Mouse (Mus musculus) intestine, postnatal 0 days (tissue): ENCODE measurements around the gene Scamp1. TPM values are rescaled to one million over a fixed set of nuclear protein-coding genes. Genes with fewer than 3 reads are reported as not detected.
"Not testable (repeated sequence)": the region's sequence is repeated elsewhere in the genome, so short reads cannot be mapped to it uniquely, and the experiment has no call there.

Experiments used
- ATAC-seq: fragments of 200-750 bp; cut with Nextera tagmentation; 2 replicates; pipeline ENCODE4 v1.8.0; 2017; ENCODE audit warnings: mild to moderate bottlenecking, moderate TSS enrichment, moderate library complexity
- H3K27ac ChIP-seq: fragments of 300-500 bp; sonication (generic); 2 replicates; pipeline ENCODE4 v1.5.1; 2014; ENCODE audit warnings: mild to moderate bottlenecking, low read depth, low read length, moderate library complexity
- H3K27me3 ChIP-seq: fragments of 300-500 bp; sonication (generic); replicated peaks from 2 replicates; pipeline ENCODE4 v1.6.1; 2014; ENCODE audit warnings: low read length, mixed read lengths; ENCODE audit not compliant: control insufficient read depth, insufficient read depth
- H3K36me3 ChIP-seq: fragments of 300-500 bp; sonication (generic); 2 replicates; pipeline ENCODE4 v1.6.1; 2014; ENCODE audit warnings: mild to moderate bottlenecking, moderate library complexity; ENCODE audit not compliant: control insufficient read depth, insufficient read depth
- H3K4me1 ChIP-seq: fragments of 300-500 bp; sonication (generic); replicated peaks from 2 replicates; pipeline ENCODE4 v1.6.1; 2014; ENCODE audit warnings: antibody characterized with exemption, low read length, mixed read lengths; ENCODE audit not compliant: control insufficient read depth, insufficient read depth
- H3K4me2 ChIP-seq: fragments of 300-500 bp; sonication (generic); replicated peaks from 2 replicates; pipeline ENCODE4 v1.6.1; 2014; ENCODE audit warnings: low read depth, mild to moderate bottlenecking, moderate library complexity
- H3K4me3 ChIP-seq: fragments of 300-500 bp; sonication (generic); 2 replicates; pipeline ENCODE4 v1.5.1; 2014; ENCODE audit warnings: low read depth, low read length
- H3K9ac ChIP-seq: fragments of 300-500 bp; sonication (generic); 2 replicates; pipeline ENCODE4 v1.6.1; 2014; ENCODE audit warnings: mild to moderate bottlenecking, low read depth, low read length
- H3K9me3 ChIP-seq: fragments of 300-500 bp; sonication (generic); 2 replicates; pipeline ENCODE4 v1.6.1; 2016; ENCODE audit warnings: mixed run types; ENCODE audit not compliant: control insufficient read depth
- CTCF ChIP-seq: sonication (generic); IDR thresholded peaks from 2 replicates; pipeline ENCODE4 v1.5.1; 2016; ENCODE audit warnings: low read depth, mild to moderate bottlenecking, control low read depth, antibody characterized with exemption, moderate library complexity
- WGBS: fragments of 180-500 bp; shearing (Covaris S2); extraction: QIAGEN DNeasy Blood & Tissue Kit; methylation state at CpG from one replicate; pipeline ENCODE4 v1.1.7; 2014; 5-methylcytosine and 5-hydroxymethylcytosine counted together
- polyA plus RNA-seq: library from polyadenylated mRNA; unstranded; fragments of >200 nt; fragmentation: Nextera tagmentation; extraction: Ambion mirVana; gene quantifications from 2 replicates; pipeline ENCODE4 v1.2.1, GENCODE M21; 2015

Gene Scamp1
- polyA plus RNA-seq, 1 experiment from 2014 or later, result 11.8 TPM

DNA sequence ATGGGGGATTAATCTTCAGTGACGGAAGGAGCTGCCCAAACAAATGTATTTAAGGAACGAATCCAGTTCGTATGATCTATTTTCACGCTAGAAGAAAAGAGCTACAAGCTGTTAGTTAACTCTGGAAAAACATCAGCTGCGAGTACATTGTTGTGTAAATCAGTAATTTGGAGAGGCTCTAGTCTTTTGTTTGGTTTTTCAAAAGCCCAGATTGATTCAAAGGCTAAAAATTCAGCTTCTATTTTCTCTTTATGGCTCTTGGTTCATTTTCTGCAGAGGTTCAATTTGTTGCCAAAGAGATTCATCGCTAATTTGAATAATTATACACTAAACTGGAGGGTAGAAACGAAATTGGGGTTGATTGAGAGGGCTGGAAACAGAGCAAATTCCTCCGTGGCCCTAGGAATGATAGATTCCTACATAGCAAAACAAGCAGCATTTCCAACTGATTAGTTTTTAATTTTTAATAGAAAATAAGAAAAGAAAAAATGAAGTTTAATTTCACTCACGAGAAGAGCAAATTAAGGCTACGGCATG is 31.4 kb upstream of the Scamp1 start:
- no peak for TF ChIP-seq CTCF
- H3K27me3 ChIP-seq, result no peaks in the 10 kb centered on the region
- H3K4me2 ChIP-seq, result no peak overlapping the region
- H3K27ac ChIP-seq, result no peak overlapping the region
- no peaks in the 10 kb centered on the region for H3K9me3 ChIP-seq
- no peak overlapping the region for H3K9ac ChIP-seq
- no peaks in the 10 kb centered on the region for H3K4me1 ChIP-seq
- H3K4me3 ChIP-seq, result no peak overlapping the region
- 79% methylated on average over 10 of the region's 10 CpGs for WGBS
- ATAC-seq, result no peak
- H3K36me3 ChIP-seq, result no peaks in the 10 kb centered on the region

DNA sequence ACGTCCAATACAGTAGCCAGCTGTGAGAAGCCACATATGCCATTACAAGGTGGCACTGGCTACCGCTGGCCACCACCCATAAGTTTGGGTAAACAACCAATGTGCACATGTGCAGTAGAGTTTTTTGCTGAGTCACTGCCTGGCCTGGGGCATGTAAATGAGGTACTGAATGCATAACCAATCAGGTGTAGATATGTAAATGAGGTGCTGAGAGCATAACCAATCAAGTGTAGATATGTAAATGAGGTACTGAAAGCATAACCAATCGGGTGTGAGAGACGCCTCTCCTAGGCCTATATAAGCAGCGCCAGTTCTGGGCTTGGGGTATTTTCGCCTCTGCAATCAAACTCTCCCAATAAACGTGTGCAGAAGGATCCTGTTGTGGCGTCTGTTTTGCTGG is 27.2 kb upstream of the Scamp1 start:
- not testable (repeated sequence) for H3K4me3 ChIP-seq, H3K9ac ChIP-seq, H3K9me3 ChIP-seq, H3K36me3 ChIP-seq, ATAC-seq, H3K4me2 ChIP-seq, H3K27ac ChIP-seq, H3K4me1 ChIP-seq, H3K27me3 ChIP-seq
- 91% methylated on average over 8 of the region's 8 CpGs for WGBS

- no peak for TF ChIP-seq CTCF
- H3K4me3 ChIP-seq, result no peak overlapping the region
- 64% methylated on average over 2 of the region's 2 CpGs for WGBS
Observed at GRCm38 (mm10) chr13:94308279-94308678, 22.6 kb upstream of the Scamp1 start.

DNA sequence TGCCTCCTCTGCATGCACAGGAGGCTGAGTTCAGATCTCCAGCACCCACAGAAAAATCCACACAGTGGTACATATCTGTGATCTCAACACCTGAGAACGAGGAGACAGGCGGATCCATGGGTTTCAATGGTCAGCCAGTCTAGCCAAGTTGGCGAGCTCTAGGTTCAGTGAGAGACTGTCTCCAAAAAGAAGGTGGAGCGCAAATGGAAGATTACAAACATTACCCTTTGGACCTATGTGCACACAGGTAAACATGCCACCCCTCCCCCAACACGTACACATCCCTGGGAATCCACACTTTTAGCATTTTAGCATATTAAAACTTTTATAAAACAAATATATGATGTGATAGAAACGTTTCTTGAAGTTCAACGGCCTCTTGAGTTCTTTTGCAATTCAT is 21.9 kb upstream of the Scamp1 start:
- no peak for ATAC-seq
- Histone ChIP-seq H3K9ac (no peak overlapping the region), H3K4me2 (no peak overlapping the region), H3K4me3 (no peak overlapping the region), H3K4me1 (no peaks in the 10 kb centered on the region), H3K36me3 (no peaks in the 10 kb centered on the region), H3K27ac (no peak overlapping the region), H3K27me3 (no peaks in the 10 kb centered on the region), H3K9me3 (no peaks in the 10 kb centered on the region)
- 91% methylated on average over 7 of the region's 7 CpGs for WGBS
- TF ChIP-seq CTCF, result no peak

More at GRCm38 (mm10) chr13:94308279-94308678, 22.6 kb upstream of the Scamp1 start:
- Histone ChIP-seq H3K27ac (no peak overlapping the region), H3K9me3 (no peaks in the 10 kb centered on the region), H3K9ac (no peak overlapping the region), H3K4me2 (no peak overlapping the region), H3K27me3 (no peaks in the 10 kb centered on the region), H3K36me3 (no peaks in the 10 kb centered on the region), H3K4me1 (no peaks in the 10 kb centered on the region)
- no peak for ATAC-seq

- no peaks in the 10 kb centered on the region for H3K27me3 ChIP-seq
- TF ChIP-seq CTCF, result no peak
- H3K9me3 ChIP-seq, result no peaks in the 10 kb centered on the region
- H3K4me2 ChIP-seq, result peak overlapping the region; percentile 51
- H3K27ac ChIP-seq, result no peak overlapping the region
- 0 out of 2 replicates have a peak overlapping the region, but pooled peaks have one; percentile 1 for H3K4me3 ChIP-seq
- H3K36me3 ChIP-seq, result no peaks in the 10 kb centered on the region
- H3K9ac ChIP-seq, result no peak overlapping the region
- H3K4me1 ChIP-seq, result no peaks in the 10 kb centered on the region
- WGBS, result 15% methylated on average over 5 of the region's 5 CpGs
- no peak for ATAC-seq
Observed at GRCm38 (mm10) chr13:94306968-94307289, 21.3 kb upstream of the Scamp1 start.

DNA sequence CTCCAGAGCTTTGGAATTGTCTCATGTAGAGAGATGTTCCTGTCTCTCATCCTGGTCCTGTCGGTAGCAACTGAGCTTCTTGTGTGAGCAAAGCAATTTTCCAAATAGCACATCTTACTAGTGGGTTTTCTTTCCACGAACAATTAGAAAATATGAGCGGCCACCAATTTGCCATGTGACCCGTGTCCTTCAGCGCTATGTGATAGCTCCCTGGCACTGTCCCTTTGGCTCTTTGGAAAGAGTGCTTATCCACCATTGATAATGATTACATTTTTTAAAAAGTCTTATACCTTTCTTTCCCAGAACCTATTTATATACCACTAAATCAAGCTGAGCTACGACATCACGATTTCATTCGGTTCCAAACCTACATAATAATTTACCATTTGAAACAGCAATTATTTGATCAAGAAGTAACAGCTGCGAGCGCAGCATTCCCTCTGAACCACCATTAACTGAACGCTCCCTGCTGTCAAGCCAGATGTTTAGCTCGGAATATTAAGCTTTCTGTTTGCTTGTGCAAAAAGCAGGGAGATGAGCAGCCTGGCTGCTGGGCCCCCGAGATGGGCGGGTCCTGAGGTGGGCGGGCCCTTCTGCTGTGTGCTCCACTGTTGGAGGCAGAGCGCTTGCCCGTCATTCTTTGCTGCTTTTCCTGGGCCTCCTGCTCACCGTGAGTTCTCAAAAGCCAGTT is 20.8 kb upstream of the Scamp1 start:
- Histone ChIP-seq H3K27ac (no peak overlapping the region), H3K27me3 (no peaks in the 10 kb centered on the region), H3K4me1 (no peaks in the 10 kb centered on the region), H3K9me3 (no peaks in the 10 kb centered on the region), H3K9ac (no peak overlapping the region), H3K4me2 (peak overlapping the region; percentile 51), H3K4me3 (0 out of 2 replicates have a peak overlapping the region, but pooled peaks have one; percentile 1), H3K36me3 (no peaks in the 10 kb centered on the region)
- peak; percentile 53; the same call in 1 of the 2 replicates for ATAC-seq
- no peak for TF ChIP-seq CTCF
- WGBS, result 36% methylated on average over 18 of the region's 18 CpGs
